Mouse (Mus musculus): ENCODE measurements around the gene Iba57. TPM values are rescaled to one million over a fixed set of nuclear protein-coding genes. Genes with fewer than 3 reads are reported as not detected.

Iba57 gene
- polyA plus RNA-seq, 1 experiment from 2014 or later, result 6.8 TPM

DNA sequence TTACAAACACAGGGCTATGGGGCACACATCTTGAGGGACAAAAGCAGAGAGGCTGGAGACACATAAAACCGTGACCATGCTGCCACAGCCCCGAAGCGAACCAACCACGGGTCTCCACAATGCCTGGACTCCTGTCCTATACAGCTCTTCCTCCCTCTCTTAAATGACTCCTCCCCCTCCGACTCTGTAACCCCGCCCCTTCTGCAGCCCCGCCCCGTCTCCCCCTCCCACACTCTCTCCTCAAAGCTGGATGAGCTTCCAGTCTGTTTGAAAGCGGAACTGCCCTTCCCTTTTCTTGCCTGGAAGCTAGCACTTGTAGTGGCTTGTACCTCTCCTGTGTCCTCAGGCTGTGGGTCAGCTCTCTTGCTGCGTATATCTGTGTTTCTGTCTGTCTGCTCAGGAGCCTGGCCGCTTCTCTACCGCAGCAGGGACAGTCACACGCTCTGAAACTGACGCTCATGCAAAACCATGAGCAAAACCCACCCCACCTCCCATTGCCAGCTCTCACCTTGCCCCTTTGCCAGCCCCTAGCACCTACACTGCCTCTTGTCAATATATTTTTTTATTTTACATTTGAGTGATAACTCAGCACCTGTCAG lies 21.7 kb downstream of the Iba57 start:
- H3K27me3 ChIP-seq (replicated peaks; ENCODE audit: control insufficient read depth, insufficient read depth, low read length), result peaks cover 22% of the 10 kb centered on the region
- peak overlapping the region; percentile 18; the same call in 1 of the 2 replicates for H3K4me3 ChIP-seq (ENCODE audit: low read depth, low read length)
- ATAC-seq (replicated peaks; ENCODE audit: low FRiP score) (peak; percentile 73), DNase-seq (ENCODE audit: low spot score) (peak; percentile 57)
- peak overlapping the region; percentile 56 for H3K4me2 ChIP-seq
- H3K9ac ChIP-seq (ENCODE audit: low read depth, low read length), result no peak overlapping the region
- no peak overlapping the region for H3K27ac ChIP-seq (ENCODE audit: low read depth, low read length)
- no peaks in the 10 kb centered on the region; the same call in 1 of the 2 replicates for H3K4me1 ChIP-seq (replicated peaks; ENCODE audit: control insufficient read depth, insufficient read depth, low read length)
- H3K36me3 ChIP-seq (ENCODE audit: control insufficient read depth, insufficient read depth, low read length), result no peaks in the 10 kb centered on the region
- H3K9me3 ChIP-seq (ENCODE audit: control insufficient read depth, low read length), result no peaks in the 10 kb centered on the region
- WGBS, result 9% methylated on average over 14 of the region's 14 CpGs

DNA sequence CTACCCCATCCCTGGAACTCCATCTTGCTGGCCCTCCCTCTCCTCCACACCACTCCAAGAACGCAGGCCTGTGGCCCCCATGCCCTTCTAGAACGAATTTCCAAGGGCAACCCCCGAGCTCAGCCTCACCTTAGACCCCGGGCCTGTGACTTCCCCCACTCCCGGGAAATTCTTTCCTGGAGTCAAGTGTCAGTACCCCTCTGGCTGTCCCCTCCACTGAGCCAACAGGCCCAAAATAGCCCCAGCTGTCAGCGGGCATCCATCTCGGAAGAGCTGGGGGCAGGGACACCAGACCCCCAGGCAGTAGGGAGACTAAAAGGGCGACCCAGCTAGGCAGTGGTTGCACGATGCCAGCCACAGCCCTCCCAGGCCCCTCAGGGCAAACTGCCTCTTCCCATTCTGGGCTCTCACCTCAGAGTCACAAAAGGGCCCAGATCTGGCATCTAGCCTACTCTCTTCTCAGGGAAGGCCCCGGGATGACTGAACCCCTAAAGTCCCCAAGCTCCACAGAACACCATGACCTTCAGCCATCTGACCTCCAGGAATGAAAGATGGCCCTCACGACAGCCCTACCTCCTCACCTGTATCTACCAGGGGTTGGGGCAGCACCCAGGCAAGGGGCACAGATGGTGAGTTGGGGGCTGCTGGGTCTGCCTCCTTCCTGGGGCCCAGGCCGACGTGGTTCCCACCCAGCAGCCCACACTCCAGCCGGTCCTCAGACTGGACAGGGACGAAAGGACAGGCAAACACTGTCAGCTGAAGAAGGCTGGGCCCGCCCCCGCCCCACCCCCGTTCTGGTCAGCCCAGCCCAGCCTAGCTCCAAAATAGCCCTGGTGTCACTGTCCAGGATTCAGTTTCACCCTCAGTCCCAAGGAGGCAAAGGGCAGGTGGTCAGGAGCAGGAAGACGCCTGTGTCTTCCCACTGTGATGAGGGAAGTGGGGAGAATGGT lies 24.7 kb downstream of the Iba57 start:
- ATAC-seq (replicated peaks; ENCODE audit: low FRiP score) (no peak), DNase-seq (ENCODE audit: low spot score) (no peak)
- Histone ChIP-seq H3K4me3 (ENCODE audit: low read depth, low read length) (no peak overlapping the region), H3K9ac (ENCODE audit: low read depth, low read length) (no peak overlapping the region), H3K9me3 (ENCODE audit: control insufficient read depth, low read length) (no peaks in the 10 kb centered on the region), H3K4me1 (replicated peaks; ENCODE audit: control insufficient read depth, insufficient read depth, low read length) (peaks cover 3% of the 10 kb centered on the region), H3K27me3 (replicated peaks; ENCODE audit: control insufficient read depth, insufficient read depth, low read length) (peaks cover 52% of the 10 kb centered on the region), H3K27ac (ENCODE audit: low read depth, low read length) (no peak overlapping the region), H3K36me3 (ENCODE audit: control insufficient read depth, insufficient read depth, low read length) (no peaks in the 10 kb centered on the region), H3K4me2 (no peak overlapping the region)
- WGBS, result 60% methylated on average over 19 of the region's 19 CpGs

DNA sequence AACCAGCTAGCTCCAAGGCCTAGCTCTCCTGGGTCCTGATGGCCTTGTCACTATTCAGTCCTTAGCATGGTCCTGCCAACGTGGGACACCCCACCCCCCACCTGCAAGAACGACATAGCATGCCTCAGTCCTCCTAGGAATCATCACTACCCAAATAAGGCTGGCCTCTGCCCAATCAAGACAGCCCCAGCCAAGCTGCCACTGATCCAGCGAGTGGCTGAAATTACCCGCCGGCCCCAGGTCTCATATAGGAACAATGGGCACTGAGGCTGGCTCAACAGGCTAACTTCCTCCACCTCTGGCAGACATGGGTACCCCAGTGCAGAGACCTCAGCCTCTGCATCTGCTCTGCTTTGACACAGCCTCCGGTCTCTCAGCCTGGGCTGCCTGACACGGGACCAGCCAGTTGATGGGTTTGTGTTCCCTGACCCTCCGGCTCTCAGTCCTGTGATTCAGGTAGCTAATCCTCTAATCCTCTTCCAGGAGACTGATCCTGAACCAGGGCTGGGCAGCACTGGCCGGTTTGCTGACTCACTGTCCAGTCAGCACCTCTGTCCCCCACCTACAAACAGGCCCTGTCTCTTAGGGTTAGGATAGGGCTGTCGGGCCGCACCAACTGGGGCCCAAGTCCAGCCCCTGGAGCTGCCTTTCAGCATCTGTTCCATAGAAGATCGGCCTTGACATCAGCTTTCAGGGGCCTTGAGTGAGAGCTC lies 26.4 kb downstream of the Iba57 start:
- no peak overlapping the region for H3K9ac ChIP-seq (ENCODE audit: low read depth, low read length)
- DNase-seq (ENCODE audit: low spot score), result no peak
- peaks cover 3% of the 10 kb centered on the region for H3K4me1 ChIP-seq (replicated peaks; ENCODE audit: control insufficient read depth, insufficient read depth, low read length)
- no peak overlapping the region for H3K27ac ChIP-seq (ENCODE audit: low read depth, low read length)
- H3K4me2 ChIP-seq, result no peak overlapping the region
- ATAC-seq (replicated peaks; ENCODE audit: low FRiP score), result no peak
- WGBS, result 66% methylated on average over 12 of the region's 12 CpGs
- H3K36me3 ChIP-seq (ENCODE audit: control insufficient read depth, insufficient read depth, low read length), result no peaks in the 10 kb centered on the region
- H3K9me3 ChIP-seq (ENCODE audit: control insufficient read depth, low read length), result no peaks in the 10 kb centered on the region
- H3K27me3 ChIP-seq (replicated peaks; ENCODE audit: control insufficient read depth, insufficient read depth, low read length), result peaks cover 69% of the 10 kb centered on the region
- H3K4me3 ChIP-seq (ENCODE audit: low read depth, low read length), result no peak overlapping the region

DNA sequence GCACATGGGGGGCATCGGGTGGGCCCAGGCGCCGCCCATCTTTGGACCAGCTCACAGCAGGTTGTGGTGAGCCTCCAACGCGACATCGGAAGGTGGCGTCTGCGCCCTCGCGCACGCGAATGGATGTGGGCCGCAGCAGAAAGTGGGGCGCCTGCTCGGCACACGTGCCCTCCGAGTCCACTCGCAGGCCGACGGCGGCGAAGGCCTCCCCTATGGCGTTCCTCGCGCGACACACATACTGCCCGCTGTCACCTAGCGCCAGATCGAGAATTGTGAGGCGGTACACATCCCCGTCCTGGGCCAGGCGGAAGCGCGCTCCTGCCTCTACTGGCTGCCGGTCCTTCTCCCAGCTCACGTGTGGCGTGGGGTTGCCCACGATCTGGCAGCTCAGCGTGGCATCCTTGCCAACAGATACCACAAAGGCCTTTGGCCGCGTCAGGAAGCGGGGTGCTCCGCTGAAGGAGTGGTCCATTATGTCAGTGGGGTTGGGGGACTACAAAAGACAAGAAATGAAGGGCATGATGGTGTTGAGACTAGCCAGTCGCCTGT lies 27.6 kb downstream of the Iba57 start, which contains the start of gene Obscn:
TSS of gene Obscn (minus strand) at position 499 of the 549 bp plus-strand sequence.
- Histone ChIP-seq H3K4me2 (peak within 1 kb of the TSS; percentile 37), H3K27ac (ENCODE audit: low read depth, low read length) (no peak within 1 kb of the TSS), H3K9me3 (ENCODE audit: control insufficient read depth, low read length) (no peaks in the 10 kb centered on the region), H3K27me3 (replicated peaks; ENCODE audit: control insufficient read depth, insufficient read depth, low read length) (peaks cover 76% of the 10 kb centered on the region), H3K4me3 (ENCODE audit: low read depth, low read length) (peak within 1 kb of the TSS; percentile 10; the same call in 1 of the 2 replicates), H3K4me1 (replicated peaks; ENCODE audit: control insufficient read depth, insufficient read depth, low read length) (peaks cover 3% of the 10 kb centered on the region; the same call in 1 of the 2 replicates), H3K36me3 (ENCODE audit: control insufficient read depth, insufficient read depth, low read length) (no peaks in the 10 kb centered on the region), H3K9ac (ENCODE audit: low read depth, low read length) (no peak within 1 kb of the TSS)
- no peak for ATAC-seq (replicated peaks; ENCODE audit: low FRiP score)
- no peak for DNase-seq (ENCODE audit: low spot score)
- WGBS, result 19% methylated on average over 44 of the region's 44 CpGs

DNA sequence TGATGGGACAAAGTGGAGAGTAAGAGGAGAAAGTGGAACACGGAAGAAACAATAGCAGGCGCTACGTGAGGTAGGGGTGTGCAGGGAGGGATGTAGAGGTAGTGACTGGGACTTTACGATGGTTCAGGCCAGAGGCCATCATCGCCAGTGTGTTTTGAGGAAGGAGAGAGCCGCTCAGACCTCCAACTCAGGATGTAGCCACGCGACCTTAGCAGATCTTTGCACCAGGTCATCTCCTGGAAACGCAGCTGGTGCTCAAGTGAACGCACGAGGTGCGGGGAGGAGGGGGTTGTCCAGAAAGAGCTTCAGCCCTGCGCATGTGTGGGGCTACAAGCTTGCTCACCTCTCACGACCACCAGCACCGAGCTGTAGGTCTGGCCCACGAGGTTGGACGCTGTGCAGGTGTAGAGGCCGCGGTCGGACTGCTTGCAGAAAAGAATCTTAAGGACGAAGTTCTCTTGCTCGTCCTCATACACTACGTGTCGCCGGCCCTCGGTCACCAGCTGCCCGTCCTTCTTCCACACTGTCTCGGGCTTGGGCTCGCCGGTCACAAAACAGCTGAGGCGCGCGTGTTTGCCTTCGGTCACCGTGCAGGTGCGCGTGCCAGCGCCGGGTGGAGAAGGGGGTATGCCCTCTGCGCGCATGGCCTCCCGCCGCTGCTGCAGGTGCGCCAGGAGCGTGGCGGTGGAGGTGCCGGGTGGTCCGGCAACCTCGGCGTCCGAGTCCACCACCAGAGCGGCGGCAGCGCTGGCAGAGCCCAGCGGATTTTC lies 28.3 kb downstream of the Iba57 start:
- H3K9ac ChIP-seq (ENCODE audit: low read depth, low read length), result no peak overlapping the region
- no peaks in the 10 kb centered on the region for H3K36me3 ChIP-seq (ENCODE audit: control insufficient read depth, insufficient read depth, low read length)
- H3K4me2 ChIP-seq, result peak overlapping the region; percentile 37
- ATAC-seq (replicated peaks; ENCODE audit: low FRiP score) (no peak), DNase-seq (ENCODE audit: low spot score) (no peak)
- peaks cover 3% of the 10 kb centered on the region; the same call in 1 of the 2 replicates for H3K4me1 ChIP-seq (replicated peaks; ENCODE audit: control insufficient read depth, insufficient read depth, low read length)
- 12% methylated on average over 55 of the region's 55 CpGs for WGBS
- no peak overlapping the region for H3K27ac ChIP-seq (ENCODE audit: low read depth, low read length)
- H3K9me3 ChIP-seq (ENCODE audit: control insufficient read depth, low read length), result no peaks in the 10 kb centered on the region
- peak overlapping the region; percentile 10; the same call in 1 of the 2 replicates for H3K4me3 ChIP-seq (ENCODE audit: low read depth, low read length)
- peaks cover 74% of the 10 kb centered on the region for H3K27me3 ChIP-seq (replicated peaks; ENCODE audit: control insufficient read depth, insufficient read depth, low read length)

DNA sequence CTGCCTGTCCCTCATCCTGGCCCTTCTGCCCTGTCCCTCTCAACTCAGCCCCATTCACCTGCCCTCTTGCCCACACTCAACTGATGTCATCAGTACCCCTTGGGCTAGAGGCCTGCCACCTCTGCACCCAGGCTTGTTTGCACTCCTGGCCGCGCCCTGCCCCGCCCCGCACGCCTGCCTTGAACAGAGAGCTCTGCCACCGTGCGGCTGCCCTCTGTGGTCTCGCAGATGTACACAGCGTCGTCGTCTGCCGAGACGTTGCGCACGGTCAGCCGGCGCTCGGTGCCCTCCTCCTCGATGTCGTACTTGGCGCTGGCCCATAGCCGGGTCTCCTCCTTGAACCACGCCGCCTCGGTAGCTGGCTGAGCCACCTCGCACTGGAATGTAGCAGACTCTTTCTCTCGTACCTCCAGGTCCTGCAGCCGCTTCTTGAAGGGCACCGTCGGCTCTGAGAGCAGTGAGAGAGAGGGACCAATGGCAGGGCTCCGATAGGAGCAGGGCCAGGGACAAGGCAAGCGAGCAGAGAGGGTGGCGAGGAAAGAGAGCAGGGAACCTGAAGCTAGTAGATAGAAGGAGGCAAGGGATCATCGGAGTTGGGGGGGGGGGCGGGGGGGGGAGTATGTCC lies 29.1 kb downstream of the Iba57 start:
- DNase-seq (ENCODE audit: low spot score) (no peak), ATAC-seq (replicated peaks; ENCODE audit: low FRiP score) (no peak)
- Histone ChIP-seq H3K9ac (ENCODE audit: low read depth, low read length) (no peak overlapping the region), H3K4me2 (peak overlapping the region; percentile 31), H3K4me3 (ENCODE audit: low read depth, low read length) (no peak overlapping the region), H3K4me1 (replicated peaks; ENCODE audit: control insufficient read depth, insufficient read depth, low read length) (peaks cover 3% of the 10 kb centered on the region; the same call in 1 of the 2 replicates), H3K9me3 (ENCODE audit: control insufficient read depth, low read length) (no peaks in the 10 kb centered on the region), H3K27me3 (replicated peaks; ENCODE audit: control insufficient read depth, insufficient read depth, low read length) (peaks cover 72% of the 10 kb centered on the region), H3K36me3 (ENCODE audit: control insufficient read depth, insufficient read depth, low read length) (no peaks in the 10 kb centered on the region), H3K27ac (ENCODE audit: low read depth, low read length) (no peak overlapping the region)
- 7% methylated on average over 34 of the region's 35 CpGs for WGBS

DNA sequence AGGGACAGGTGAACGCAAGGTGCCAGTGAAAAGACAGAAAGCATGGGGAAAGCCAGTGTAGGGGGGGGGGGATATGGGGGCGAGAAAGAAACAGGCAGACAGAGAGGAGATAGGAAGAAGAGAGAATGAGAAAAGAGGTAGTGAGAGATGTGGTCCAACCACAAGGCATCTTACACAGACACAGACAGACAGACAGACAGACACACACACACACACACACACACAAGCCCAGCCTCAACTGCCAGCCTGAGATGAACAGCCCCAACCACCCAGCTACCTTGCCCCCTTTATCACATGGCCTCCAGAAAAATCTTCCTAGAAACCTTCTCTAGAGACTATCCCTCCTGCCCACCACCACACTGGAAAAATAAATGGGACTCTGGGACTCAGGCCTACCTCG lies 31.5 kb downstream of the Iba57 start:
- H3K4me1 ChIP-seq (replicated peaks; ENCODE audit: control insufficient read depth, insufficient read depth, low read length), result peaks cover 3% of the 10 kb centered on the region; the same call in 1 of the 2 replicates
- H3K4me2 ChIP-seq, result no peak overlapping the region
- H3K9ac ChIP-seq (ENCODE audit: low read depth, low read length), result no peak overlapping the region
- H3K36me3 ChIP-seq (ENCODE audit: control insufficient read depth, insufficient read depth, low read length), result no peaks in the 10 kb centered on the region; the same call in 1 of the 2 replicates
- DNase-seq (ENCODE audit: low spot score) (no peak), ATAC-seq (replicated peaks; ENCODE audit: low FRiP score) (no peak)
- H3K27me3 ChIP-seq (replicated peaks; ENCODE audit: control insufficient read depth, insufficient read depth, low read length), result peaks cover 56% of the 10 kb centered on the region
- H3K27ac ChIP-seq (ENCODE audit: low read depth, low read length), result no peak overlapping the region
- 57% methylated on average over 3 of the region's 3 CpGs for WGBS
- no peaks in the 10 kb centered on the region for H3K9me3 ChIP-seq (ENCODE audit: control insufficient read depth, low read length)
- H3K4me3 ChIP-seq (ENCODE audit: low read depth, low read length), result no peak overlapping the region

Measured in liver, embryonic 11.5 days (tissue).